Mouse (Mus musculus) G1E (cell line): Measurements from ENCODE around the gene Rnf111. TPM values are rescaled to one million over a fixed set of nuclear protein-coding genes. Genes with fewer than 3 reads are reported as not detected.

Experiments used
- ATAC-seq: 2 replicates; pipeline ENCODE4 v1.8.0; 2016; ENCODE audit warnings: mild to moderate bottlenecking; ENCODE audit not compliant: insufficient number of reproducible peaks, poor library complexity, low FRiP score, severe bottlenecking; ENCODE audit errors: extremely low read depth
- DNase-seq: peaks from one replicate; pipeline ENCODE4 v3.0.0; 2012; ENCODE audit warnings: low spot score
- H3K27me3 ChIP-seq: 2 replicates; pipeline ENCODE4 v1.6.1; 2012; ENCODE audit warnings: mild to moderate bottlenecking, low read length, inconsistent platforms; ENCODE audit not compliant: insufficient read depth
- H3K36me3 ChIP-seq: replicated peaks from 2 replicates; pipeline ENCODE3; 2012; ENCODE audit warnings: mild to moderate bottlenecking, inconsistent platforms
- H3K4me1 ChIP-seq: 2 replicates; pipeline ENCODE4 v1.6.1; 2012; ENCODE audit warnings: low read depth, low read length, inconsistent platforms, mixed read lengths; ENCODE audit not compliant: insufficient read depth
- H3K4me3 ChIP-seq: 2 replicates; pipeline ENCODE4 v1.5.1; 2012; ENCODE audit warnings: low read depth, mild to moderate bottlenecking, inconsistent platforms, low read length, moderate library complexity, mixed read lengths
- H3K9me3 ChIP-seq: replicated peaks from 2 replicates; pipeline ENCODE4 v1.6.1; 2012; ENCODE audit warnings: inconsistent platforms
- CTCF ChIP-seq: IDR thresholded peaks from 2 replicates; pipeline ENCODE4 v1.5.1; 2012; ENCODE audit warnings: low read depth, low read length, inconsistent platforms, mixed read lengths
- GATA1 ChIP-seq: IDR thresholded peaks from 2 replicates; pipeline ENCODE4 v1.6.1; 2012; ENCODE audit warnings: borderline replicate concordance, low read length, inconsistent platforms, mixed read lengths
- GATA2 ChIP-seq: IDR thresholded peaks from 2 replicates; pipeline ENCODE4 v1.6.1; 2012; ENCODE audit warnings: low read depth, low read length, inconsistent platforms, borderline replicate concordance
- POLR2AphosphoS5 ChIP-seq: IDR thresholded peaks from 2 replicates; pipeline ENCODE4 v1.6.1; 2012; ENCODE audit warnings: low read depth, low read length, inconsistent platforms; ENCODE audit not compliant: insufficient replicate concordance
- TAL1 ChIP-seq: conservative IDR thresholded peaks from 2 replicates; pipeline ENCODE4 v1.6.1; 2012; ENCODE audit warnings: low read depth, low read length, inconsistent platforms, mixed read lengths
- polyA plus RNA-seq: library from polyadenylated mRNA; stranded (reverse); fragments of >175 nt; gene quantifications from 2 replicates; pipeline ENCODE4 v1.2.3, GENCODE M21; 2012
- total RNA-seq, 2 experiments: library from RNA; stranded (forward) in 1 of 2; stranded (reverse) in 1 of 2; fragments of 200-1000 nt in 1 of 2; fragments of >200 nt in 1 of 2; fragmentation: Nextera tagmentation in 1 of 2; gene quantifications; 2 replicates each; pipeline ENCODE4 v1.2.3; 2014 to 2017

The Rnf111 gene
- total and polyA plus RNA-seq, 3 experiments = 7.3 to 76.5 (median 39.4) TPM

DNA sequence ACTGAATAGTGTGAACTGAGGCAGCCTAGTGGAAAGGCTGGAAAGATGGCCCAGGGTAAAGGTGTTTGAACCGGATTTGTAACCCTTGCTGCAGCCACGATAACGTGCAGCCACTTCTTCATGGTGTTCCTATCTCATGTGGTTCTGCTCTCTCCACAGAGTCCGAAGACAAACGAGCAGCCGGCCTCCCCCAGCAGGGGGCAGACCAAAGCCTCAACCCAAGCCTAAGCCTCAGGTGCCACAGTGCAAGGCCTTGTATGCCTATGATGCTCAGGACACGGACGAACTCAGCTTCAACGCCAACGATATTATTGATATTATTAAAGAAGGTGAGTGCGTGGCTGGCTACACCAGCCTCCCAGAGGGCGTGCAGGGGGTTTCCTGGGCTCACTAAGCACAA lies 107.9 kb downstream of the Rnf111 start:
- Histone ChIP-seq H3K4me1 (peaks cover 13% of the 10 kb centered on the region), H3K36me3 (no peaks in the 10 kb centered on the region), H3K4me3 (no peak overlapping the region), H3K9me3 (no peaks in the 10 kb centered on the region), H3K27me3 (peaks cover 26% of the 10 kb centered on the region)
- TF ChIP-seq CTCF (no peak), POLR2AphosphoS5 (no peak), TAL1 (no peak)
- no peak for ATAC-seq
- DNase-seq = no peak

DNA sequence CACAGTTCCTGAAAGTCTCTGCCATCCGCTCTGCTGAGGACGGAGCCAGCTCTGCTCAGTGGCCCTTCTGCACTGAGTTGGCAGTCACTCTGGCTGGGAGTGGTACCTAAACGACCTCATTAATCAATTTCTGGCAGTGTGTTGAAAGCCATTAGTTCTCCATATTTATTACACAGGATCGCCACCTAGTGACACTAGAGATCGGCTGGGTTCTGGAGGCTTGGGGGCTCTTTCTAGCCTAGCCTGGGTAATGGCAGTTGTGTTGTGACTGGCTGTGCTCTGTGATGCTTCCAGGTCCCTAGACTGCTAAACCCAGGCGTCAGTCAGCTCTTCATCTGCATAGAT lies 111.0 kb downstream of the Rnf111 start:
- Histone ChIP-seq H3K36me3 (no peaks in the 10 kb centered on the region), H3K4me3 (no peak overlapping the region), H3K4me1 (peaks cover 13% of the 10 kb centered on the region), H3K27me3 (peaks cover 19% of the 10 kb centered on the region), H3K9me3 (no peaks in the 10 kb centered on the region)
- TF ChIP-seq CTCF (no peak), GATA1 (no peak), POLR2AphosphoS5 (no peak), TAL1 (no peak), GATA2 (no peak)
- ATAC-seq (no peak), DNase-seq (peak; percentile 16)

DNA sequence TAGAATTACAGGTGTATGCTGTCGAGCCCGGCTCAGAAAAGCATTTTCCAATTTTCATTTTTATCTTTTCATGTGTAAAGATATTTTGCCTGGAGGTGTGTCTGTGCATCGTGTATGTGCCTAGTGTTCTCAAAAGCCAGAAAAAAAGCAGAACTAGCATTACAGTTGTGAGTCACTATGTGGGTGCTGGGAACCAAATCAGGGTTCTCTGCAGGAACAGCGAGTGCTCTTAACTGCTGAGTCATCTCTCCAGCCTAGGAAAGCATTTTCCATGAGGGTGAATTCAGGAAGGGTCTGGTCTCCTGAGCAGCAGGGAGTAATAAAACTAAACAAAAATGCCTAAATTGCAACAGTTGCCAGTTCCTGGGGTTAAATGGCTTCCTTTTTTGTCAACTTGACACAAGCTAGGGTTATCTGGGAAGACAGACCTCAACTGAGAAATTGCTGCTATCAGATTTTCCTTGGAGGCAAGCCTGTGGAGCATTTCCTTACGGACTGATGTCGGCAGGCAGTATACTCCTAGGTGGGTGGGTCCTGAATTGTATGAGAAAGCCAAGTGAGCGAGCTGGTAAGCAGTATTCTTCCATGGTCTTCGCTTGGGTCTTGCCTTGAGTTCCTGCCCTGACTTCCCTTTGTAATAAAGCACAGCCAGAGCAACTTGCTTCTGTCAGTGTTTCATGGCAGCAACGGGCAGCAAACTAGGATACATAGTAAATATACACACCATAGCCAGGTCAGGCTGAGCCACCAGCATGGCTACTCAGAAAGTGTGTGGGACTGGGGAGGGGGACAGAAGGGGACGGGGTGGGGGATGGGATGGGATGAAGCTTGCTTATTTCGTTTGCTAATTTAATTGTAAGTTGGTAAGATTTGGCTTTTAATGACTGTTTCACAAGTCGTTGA lies 111.6 kb downstream of the Rnf111 start:
- ATAC-seq (no peak; the same call in 1 of the 2 replicates), DNase-seq (no peak)
- peaks cover 13% of the 10 kb centered on the region for H3K4me1 ChIP-seq
- H3K4me3 ChIP-seq = no peak overlapping the region
- H3K9me3 ChIP-seq = no peaks in the 10 kb centered on the region
- no peak for TF ChIP-seq GATA2
- no peak for TF ChIP-seq POLR2AphosphoS5
- no peak for TF ChIP-seq TAL1
- TF ChIP-seq GATA1 = no peak
- no peak for TF ChIP-seq CTCF
- H3K27me3 ChIP-seq = peaks cover 21% of the 10 kb centered on the region
- H3K36me3 ChIP-seq = no peaks in the 10 kb centered on the region

DNA sequence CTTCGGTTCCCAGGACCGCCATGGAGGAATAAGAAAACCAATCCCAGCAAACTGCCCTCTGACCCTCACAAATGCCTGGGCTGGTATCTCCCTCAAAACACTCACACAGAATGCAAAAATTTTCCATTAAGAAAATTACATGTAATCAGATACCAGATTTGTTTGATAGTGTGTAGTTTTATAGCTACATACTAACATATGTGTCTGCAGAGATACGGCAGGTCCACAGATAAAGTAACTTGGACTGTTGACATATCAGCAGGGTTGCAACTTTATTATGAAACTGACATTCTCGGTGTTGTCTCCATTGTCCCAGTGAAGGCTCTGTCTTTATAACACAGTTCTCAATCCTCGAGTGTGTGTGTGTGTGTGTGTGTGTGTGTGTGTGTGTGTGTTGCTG lies 112.5 kb downstream of the Rnf111 start:
- Histone ChIP-seq H3K4me3 (no peak overlapping the region), H3K4me1 (peaks cover 13% of the 10 kb centered on the region), H3K27me3 (peaks cover 27% of the 10 kb centered on the region), H3K9me3 (no peaks in the 10 kb centered on the region), H3K36me3 (no peaks in the 10 kb centered on the region)
- TF ChIP-seq GATA1 (no peak), POLR2AphosphoS5 (no peak), CTCF (no peak), TAL1 (no peak), GATA2 (no peak)
- DNase-seq (no peak), ATAC-seq (no peak)

DNA sequence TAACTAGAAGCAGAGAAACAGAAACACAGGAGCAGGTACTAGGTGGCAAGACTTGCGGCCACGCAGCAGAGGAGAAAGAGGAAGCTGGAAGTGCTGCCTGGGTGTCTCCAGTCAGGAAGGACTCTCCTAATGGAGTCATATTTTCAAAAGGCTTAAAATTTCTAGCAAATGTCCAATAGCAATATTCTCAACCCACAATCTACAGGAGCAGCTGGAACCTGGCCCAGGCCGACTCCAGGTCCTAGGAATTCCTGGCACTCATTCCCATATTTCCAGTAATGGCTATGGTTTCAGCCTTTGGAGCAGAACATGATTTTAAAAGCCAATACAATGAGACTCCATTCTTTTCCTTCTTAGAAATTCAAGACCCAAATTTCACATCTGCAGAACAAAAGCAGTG lies 114.0 kb downstream of the Rnf111 start:
- H3K9me3 ChIP-seq = no peaks in the 10 kb centered on the region
- no peak for TF ChIP-seq POLR2AphosphoS5
- TF ChIP-seq GATA2 = no peak
- no peak for TF ChIP-seq CTCF
- TF ChIP-seq TAL1 = no peak
- TF ChIP-seq GATA1 = no peak
- no peaks in the 10 kb centered on the region for H3K36me3 ChIP-seq
- DNase-seq (no peak), ATAC-seq (no peak)
- H3K4me3 ChIP-seq = no peak overlapping the region
- H3K4me1 ChIP-seq = peaks cover 21% of the 10 kb centered on the region
- peaks cover 27% of the 10 kb centered on the region for H3K27me3 ChIP-seq

DNA sequence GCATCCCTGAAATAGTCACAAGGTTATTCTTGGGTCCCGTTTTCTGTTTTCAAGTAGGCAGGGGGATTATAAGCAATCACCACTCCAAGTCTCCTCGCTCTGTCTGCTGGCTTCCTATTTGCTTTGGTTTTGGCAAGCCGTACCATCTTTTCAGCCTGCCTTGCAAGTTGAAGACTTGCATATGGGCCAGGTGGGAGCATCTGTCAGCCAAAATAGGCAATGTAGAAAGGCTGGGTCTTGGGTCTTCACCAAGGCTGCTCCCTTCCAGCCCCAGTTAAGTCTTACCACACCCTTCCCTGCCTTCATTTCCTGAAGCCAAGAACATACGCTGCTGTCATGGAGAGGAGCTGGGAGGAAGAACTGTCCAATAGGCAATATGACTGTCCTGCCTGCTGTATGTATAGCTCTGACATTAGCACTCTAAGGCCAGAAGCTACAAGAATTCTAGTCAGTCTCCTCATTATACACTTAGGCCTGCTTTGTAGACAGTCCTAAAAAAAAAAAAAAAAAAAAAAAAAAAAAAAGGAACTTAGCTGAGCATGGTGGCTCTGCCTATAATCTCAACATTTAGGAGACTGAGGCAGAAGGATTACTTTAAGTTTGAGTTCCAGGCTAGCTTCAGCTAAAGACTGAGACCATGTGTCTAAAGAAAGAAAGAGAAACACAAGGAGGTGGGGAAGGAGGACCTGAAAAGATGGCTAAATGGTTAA lies 116.0 kb downstream of the Rnf111 start:
- ATAC-seq = no peak
- no peaks in the 10 kb centered on the region for H3K9me3 ChIP-seq
- H3K36me3 ChIP-seq = no peaks in the 10 kb centered on the region
- no peak for TF ChIP-seq POLR2AphosphoS5
- no peak for TF ChIP-seq GATA2
- no peak for TF ChIP-seq TAL1
- no peak for TF ChIP-seq CTCF
- no peak for TF ChIP-seq GATA1
- DNase-seq = no peak
- peaks cover 20% of the 10 kb centered on the region for H3K27me3 ChIP-seq
- H3K4me3 ChIP-seq = no peak overlapping the region
- H3K4me1 ChIP-seq = peaks cover 17% of the 10 kb centered on the region
